Mouse (Mus musculus): ENCODE measurements around the gene Snx18. TPM values are rescaled to one million over a fixed set of nuclear protein-coding genes. Genes with fewer than 3 reads are reported as not detected.

Gene Snx18
- polyA plus RNA-seq (2015; fragmentation: Nextera tagmentation; extraction: Ambion mirVana): 23.2 and 25.5 TPM in 2 replicates

- no peaks in the 10 kb centered on the region for H3K36me3 ChIP-seq
- H3K9me3 ChIP-seq: no peaks in the 10 kb centered on the region
- WGBS: under 1% methylated on average over 119 of the region's 119 CpGs
- H3K4me3 ChIP-seq: peak within 1 kb of the TSS; percentile 71
- no peaks in the 10 kb centered on the region for H3K27me3 ChIP-seq
- H3K27ac ChIP-seq: peak within 1 kb of the TSS; percentile 93
- peak; percentile 91 for ATAC-seq (ENCODE audit: insufficient number of reproducible peaks, insufficient read depth, low FRiP score, low TSS enrichment, low read depth)
- H3K4me2 ChIP-seq: peak within 1 kb of the TSS; percentile 89
- H3K4me1 ChIP-seq: peaks cover 57% of the 10 kb centered on the region
- peak within 1 kb of the TSS; percentile 95 for H3K9ac ChIP-seq
These were observed at the start of gene Snx18 for GRCm38 (mm10) chr13:113617891-113618823. Gene Snx18, minus strand, starts transcription at chr13:113618564.

DNA sequence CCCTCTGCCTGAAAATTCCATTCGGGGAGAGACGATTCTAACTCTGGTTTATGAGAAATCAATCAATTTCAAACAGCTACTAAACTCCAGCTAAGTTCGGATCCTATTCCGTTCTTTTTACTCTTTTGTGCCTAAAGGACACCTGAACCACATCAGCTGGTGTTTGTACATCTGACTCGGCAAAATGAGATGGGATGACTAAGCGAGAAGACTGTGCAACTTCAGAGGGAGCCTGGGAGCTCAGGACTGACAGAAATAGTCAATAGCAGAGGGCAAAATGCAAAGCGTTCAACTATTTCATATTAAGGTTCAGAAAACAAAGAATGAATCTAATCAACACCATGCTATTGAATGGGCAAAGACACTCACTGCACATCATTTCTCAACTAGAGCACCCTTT is 45.5 kb upstream of the Snx18 start:
- Histone ChIP-seq H3K4me3 (no peak overlapping the region), H3K4me2 (no peak overlapping the region), H3K9ac (no peak overlapping the region), H3K36me3 (no peaks in the 10 kb centered on the region), H3K27me3 (peaks cover 5% of the 10 kb centered on the region; the same call in 1 of the 2 replicates), H3K4me1 (peaks cover 21% of the 10 kb centered on the region), H3K9me3 (no peaks in the 10 kb centered on the region), H3K27ac (no peak overlapping the region)
- ATAC-seq (ENCODE audit: insufficient number of reproducible peaks, insufficient read depth, low FRiP score, low TSS enrichment, low read depth): no peak
- WGBS: 86% methylated on average over 7 of the region's 7 CpGs

- H3K4me2 ChIP-seq: no peak within 1 kb of the TSS
These were observed 44.9 kb upstream of the Snx18 start, which contains the start of gene Hspb3 for GRCm38 (mm10) chr13:113663151-113663779. Gene Hspb3, minus strand, starts transcription at chr13:113663676.

DNA sequence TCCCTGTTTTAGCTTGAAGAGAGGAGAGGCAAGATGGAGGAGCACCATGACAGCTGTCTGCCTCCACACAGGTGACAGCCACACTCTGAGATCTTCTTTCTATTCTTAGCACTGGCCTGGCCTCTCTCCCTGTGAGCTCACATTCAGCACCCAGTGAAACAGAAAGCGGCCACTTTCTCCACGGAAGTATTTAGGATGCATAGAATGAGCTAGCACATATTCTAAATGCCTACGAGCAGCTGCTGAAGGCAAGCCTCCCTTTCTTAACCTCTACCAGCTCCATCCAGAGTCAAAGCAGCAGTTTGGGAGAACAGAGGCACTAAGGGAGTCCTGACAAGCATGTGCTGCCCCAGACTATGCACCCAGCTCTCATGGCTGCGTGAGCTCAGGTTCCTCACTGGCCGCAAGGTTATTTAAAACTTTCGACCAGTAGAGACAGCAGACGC is 43.5 kb upstream of the Snx18 start:
- no peak for ATAC-seq (ENCODE audit: insufficient number of reproducible peaks, insufficient read depth, low FRiP score, low TSS enrichment, low read depth)

More at GRCm38 (mm10) chr13:113663151-113663779, 44.9 kb upstream of the Snx18 start, which contains the start of gene Hspb3:
- Histone ChIP-seq H3K36me3 (no peaks in the 10 kb centered on the region), H3K9me3 (no peaks in the 10 kb centered on the region), H3K27ac (no peak within 1 kb of the TSS), H3K4me3 (no peak within 1 kb of the TSS), H3K9ac (no peak within 1 kb of the TSS), H3K4me1 (peaks cover 21% of the 10 kb centered on the region), H3K27me3 (peaks cover 2% of the 10 kb centered on the region; the same call in 1 of the 2 replicates)
- ATAC-seq (ENCODE audit: insufficient number of reproducible peaks, insufficient read depth, low FRiP score, low TSS enrichment, low read depth): no peak
- 63% methylated on average over 28 of the region's 28 CpGs for WGBS

GRCm38 (mm10) chr13:113660576-113661310 is 42.4 kb upstream of the Snx18 start:
- no peak overlapping the region for H3K4me3 ChIP-seq
- WGBS: 66% methylated on average over 9 of the region's 9 CpGs
- H3K27ac ChIP-seq: no peak overlapping the region
- no peak overlapping the region for H3K4me2 ChIP-seq
- H3K36me3 ChIP-seq: no peaks in the 10 kb centered on the region
- no peak for ATAC-seq (ENCODE audit: insufficient number of reproducible peaks, insufficient read depth, low FRiP score, low TSS enrichment, low read depth)
- peaks cover 21% of the 10 kb centered on the region for H3K4me1 ChIP-seq
- H3K27me3 ChIP-seq: no peaks in the 10 kb centered on the region
- no peak overlapping the region for H3K9ac ChIP-seq
- no peaks in the 10 kb centered on the region for H3K9me3 ChIP-seq

More for the DNA sequence above, 43.5 kb upstream of the Snx18 start:
- 55% methylated on average over 7 of the region's 7 CpGs for WGBS
- no peaks in the 10 kb centered on the region for H3K9me3 ChIP-seq
- H3K27ac ChIP-seq: no peak overlapping the region
- no peaks in the 10 kb centered on the region for H3K27me3 ChIP-seq
- no peak overlapping the region for H3K4me3 ChIP-seq
- no peaks in the 10 kb centered on the region for H3K36me3 ChIP-seq
- H3K4me1 ChIP-seq: peaks cover 21% of the 10 kb centered on the region
- H3K9ac ChIP-seq: no peak overlapping the region
- H3K4me2 ChIP-seq: no peak overlapping the region

GRCm38 (mm10) chr13:113657204-113657603 is 38.8 kb upstream of the Snx18 start:
- H3K4me1 ChIP-seq: peaks cover 10% of the 10 kb centered on the region; the same call in 1 of the 2 replicates
- H3K9me3 ChIP-seq: no peaks in the 10 kb centered on the region
- WGBS: 71% methylated on average over 7 of the region's 7 CpGs
- no peak overlapping the region for H3K4me3 ChIP-seq
- no peaks in the 10 kb centered on the region for H3K36me3 ChIP-seq
- no peak for ATAC-seq (ENCODE audit: insufficient number of reproducible peaks, insufficient read depth, low FRiP score, low TSS enrichment, low read depth)
- no peak overlapping the region for H3K4me2 ChIP-seq
- H3K27ac ChIP-seq: no peak overlapping the region
- no peak overlapping the region for H3K9ac ChIP-seq
- H3K27me3 ChIP-seq: no peaks in the 10 kb centered on the region

DNA sequence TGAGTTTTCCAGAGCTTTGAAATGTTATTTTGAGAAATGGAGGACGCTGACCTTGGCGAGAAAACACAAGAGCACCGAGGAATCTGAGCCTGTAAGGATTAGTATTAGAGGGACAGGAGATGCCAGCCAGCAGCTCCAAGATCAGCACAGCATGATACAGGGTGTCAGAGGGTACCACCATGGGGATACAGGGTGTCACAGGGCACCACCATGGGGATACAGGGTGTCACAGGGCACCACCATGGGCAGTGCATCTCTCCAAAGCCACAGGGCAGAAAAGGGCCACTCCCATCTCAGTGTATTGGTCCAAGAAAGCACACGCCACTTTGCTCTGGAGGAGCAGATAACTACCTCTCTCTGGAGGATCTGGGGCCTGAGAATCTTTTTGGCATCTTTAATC is 38.3 kb upstream of the Snx18 start:
- no peak overlapping the region for H3K4me3 ChIP-seq
- no peak overlapping the region for H3K27ac ChIP-seq
- no peaks in the 10 kb centered on the region for H3K36me3 ChIP-seq
- H3K4me1 ChIP-seq: peaks cover 4% of the 10 kb centered on the region; the same call in 1 of the 2 replicates
- H3K4me2 ChIP-seq: no peak overlapping the region
- ATAC-seq (ENCODE audit: insufficient number of reproducible peaks, insufficient read depth, low FRiP score, low TSS enrichment, low read depth): no peak
- 90% methylated on average over 4 of the region's 4 CpGs for WGBS
- no peaks in the 10 kb centered on the region for H3K27me3 ChIP-seq
- H3K9ac ChIP-seq: no peak overlapping the region
- H3K9me3 ChIP-seq: no peaks in the 10 kb centered on the region

DNA sequence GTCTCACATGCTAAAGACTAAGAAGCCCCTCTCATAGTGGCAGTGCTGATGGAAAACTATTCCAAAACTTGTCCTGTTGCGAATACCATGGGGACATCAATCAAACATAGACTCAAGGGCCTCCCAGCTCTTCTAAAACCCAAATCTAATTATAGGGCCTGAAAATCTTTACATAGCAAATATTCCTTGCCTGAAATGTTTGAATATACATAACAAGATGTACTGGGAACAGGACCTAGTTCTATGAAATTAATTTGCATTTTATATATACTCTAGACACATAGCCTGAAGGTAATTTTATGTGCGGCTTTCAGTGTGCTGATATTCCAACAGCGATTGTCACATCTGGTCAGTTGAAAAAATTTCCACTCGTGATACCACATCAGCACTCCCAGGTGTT is 37.1 kb upstream of the Snx18 start:
- H3K4me3 ChIP-seq: no peak overlapping the region
- H3K4me2 ChIP-seq: no peak overlapping the region
- H3K9ac ChIP-seq: no peak overlapping the region
- 86% methylated on average over 4 of the region's 4 CpGs for WGBS
- H3K27ac ChIP-seq: no peak overlapping the region
- no peak for ATAC-seq (ENCODE audit: insufficient number of reproducible peaks, insufficient read depth, low FRiP score, low TSS enrichment, low read depth)
- no peaks in the 10 kb centered on the region for H3K9me3 ChIP-seq
- H3K36me3 ChIP-seq: no peaks in the 10 kb centered on the region
- no peaks in the 10 kb centered on the region for H3K4me1 ChIP-seq
- H3K27me3 ChIP-seq: no peaks in the 10 kb centered on the region

- ATAC-seq (ENCODE audit: insufficient number of reproducible peaks, insufficient read depth, low FRiP score, low TSS enrichment, low read depth): no peak
These were observed 22.7 kb upstream of the Snx18 start for GRCm38 (mm10) chr13:113640944-113641597.

GRCm38 (mm10) chr13:113638914-113639313 is 20.6 kb upstream of the Snx18 start:
- 27% methylated on average over 7 of the region's 7 CpGs for WGBS
- H3K9me3 ChIP-seq: no peaks in the 10 kb centered on the region
- no peaks in the 10 kb centered on the region for H3K27me3 ChIP-seq
- no peak for ATAC-seq (ENCODE audit: insufficient number of reproducible peaks, insufficient read depth, low FRiP score, low TSS enrichment, low read depth)
- no peak overlapping the region for H3K27ac ChIP-seq
- H3K4me2 ChIP-seq: no peak overlapping the region
- no peak overlapping the region for H3K9ac ChIP-seq
- H3K4me1 ChIP-seq: 0 out of 2 replicates have a peak, but pooled peaks cover 3% of the 10 kb centered on the region
- H3K4me3 ChIP-seq: no peak overlapping the region
- no peaks in the 10 kb centered on the region for H3K36me3 ChIP-seq

More at GRCm38 (mm10) chr13:113640944-113641597, 22.7 kb upstream of the Snx18 start:
- H3K27me3 ChIP-seq: no peaks in the 10 kb centered on the region
- no peak overlapping the region for H3K9ac ChIP-seq
- H3K27ac ChIP-seq: no peak overlapping the region
- no peak overlapping the region for H3K4me2 ChIP-seq
- no peaks in the 10 kb centered on the region for H3K36me3 ChIP-seq
- WGBS: 58% methylated on average over 11 of the region's 11 CpGs
- H3K4me1 ChIP-seq: no peaks in the 10 kb centered on the region
- no peaks in the 10 kb centered on the region for H3K9me3 ChIP-seq
- no peak overlapping the region for H3K4me3 ChIP-seq

Data from embryonic facial prominence, embryonic 13.5 days (tissue).